Mouse (Mus musculus) liver, postnatal 0 days (tissue): ENCODE measurements around the gene Klc3. TPM values are rescaled to one million over a fixed set of nuclear protein-coding genes. Genes with fewer than 3 reads are reported as not detected.

Source experiments
- ATAC-seq: fragments of 200-750 bp; cut with Nextera tagmentation; 2 replicates; pipeline ENCODE4 v1.8.0; 2017; ENCODE audit warnings: mild to moderate bottlenecking, moderate library complexity
- DNase-seq: peaks from one replicate; pipeline ENCODE4 v3.0.0-alpha.2; 2016
- H3K27ac ChIP-seq: fragments of 300-500 bp; sonication (generic); 2 replicates; pipeline ENCODE4 v1.5.1; 2014; ENCODE audit warnings: antibody characterized with exemption, moderate library complexity, mild to moderate bottlenecking, low read depth
- H3K27me3 ChIP-seq: fragments of 300-500 bp; sonication (generic); 2 replicates; pipeline ENCODE4 v1.6.1; 2014; ENCODE audit warnings: low read length, control low read depth, mixed read lengths; ENCODE audit not compliant: insufficient read depth
- H3K36me3 ChIP-seq: fragments of 300-500 bp; sonication (generic); replicated peaks from 2 replicates; pipeline ENCODE4 v1.6.1; 2014; ENCODE audit warnings: mild to moderate bottlenecking, control low read depth, low read length, moderate library complexity, mixed read lengths; ENCODE audit not compliant: insufficient read depth
- H3K4me1 ChIP-seq: fragments of 300-500 bp; sonication (generic); 2 replicates; pipeline ENCODE4 v1.6.1; 2014; ENCODE audit warnings: antibody characterized with exemption, mild to moderate bottlenecking, control low read depth; ENCODE audit not compliant: insufficient read depth
- H3K4me2 ChIP-seq: fragments of 300-500 bp; sonication (generic); 2 replicates; pipeline ENCODE4 v1.6.1; 2014; ENCODE audit warnings: low read depth, mild to moderate bottlenecking, low read length, moderate library complexity, mixed read lengths
- H3K4me3 ChIP-seq: fragments of 300-500 bp; sonication (generic); 2 replicates; pipeline ENCODE4 v1.5.1; 2014; ENCODE audit warnings: low read depth, low read length
- H3K9ac ChIP-seq: fragments of 300-500 bp; sonication (generic); replicated peaks from 2 replicates; pipeline ENCODE4 v1.6.1; 2014; ENCODE audit warnings: mild to moderate bottlenecking, moderate library complexity
- H3K9me3 ChIP-seq: fragments of 300-500 bp; sonication (generic); 2 replicates; pipeline ENCODE4 v1.6.1; 2016; ENCODE audit warnings: mild to moderate bottlenecking, control low read depth, low read length, mixed read lengths
- CTCF ChIP-seq: sonication (generic); IDR thresholded peaks from 2 replicates; pipeline ENCODE4 v1.5.1; 2016; ENCODE audit warnings: antibody characterized with exemption, low read depth
- EP300 ChIP-seq: IDR thresholded peaks from 2 replicates; pipeline ENCODE4 v1.6.1; 2016; ENCODE audit warnings: antibody characterized with exemption, low read depth, mild to moderate bottlenecking
- WGBS: fragments of 180-500 bp; shearing (Covaris S2); extraction: QIAGEN DNeasy Blood & Tissue Kit; methylation state at CpG from one replicate; pipeline ENCODE4 v1.1.7; 2014; ENCODE audit not compliant: insufficient replicate concordance; 5-methylcytosine and 5-hydroxymethylcytosine counted together
- polyA plus RNA-seq: library from polyadenylated mRNA; unstranded; fragments of >200 nt; fragmentation: Nextera tagmentation; extraction: Ambion mirVana; gene quantifications from 2 replicates; pipeline ENCODE4 v1.2.1, GENCODE M21; 2015

Klc3 gene
- polyA plus RNA-seq, 1 experiment from 2014 or later = 0.32 TPM

- ATAC-seq = no peak
- Histone ChIP-seq H3K4me3 (no peak overlapping the region), H3K9me3 (no peaks in the 10 kb centered on the region), H3K9ac (no peak overlapping the region), H3K27ac (no peak overlapping the region), H3K27me3 (no peaks in the 10 kb centered on the region), H3K4me2 (no peak overlapping the region), H3K36me3 (peaks cover 27% of the 10 kb centered on the region), H3K4me1 (peaks cover 10% of the 10 kb centered on the region)
- DNase-seq = no peak
- TF ChIP-seq EP300 (no peak), CTCF (no peak)
- WGBS = 85% methylated on average over 9 of the region's 9 CpGs
Observed at GRCm38 (mm10) chr7:19383708-19384107, 20.2 kb downstream of the Klc3 start.

GRCm38 (mm10) chr7:19382166-19382541, 21.8 kb downstream of the Klc3 start:
- Histone ChIP-seq H3K27me3 (no peaks in the 10 kb centered on the region), H3K4me3 (peak overlapping the region; percentile 83), H3K9me3 (no peaks in the 10 kb centered on the region), H3K27ac (no peak overlapping the region; the same call in 1 of the 2 replicates), H3K9ac (peak overlapping the region; percentile 76), H3K4me1 (peaks cover 10% of the 10 kb centered on the region), H3K4me2 (peak overlapping the region; percentile 86), H3K36me3 (peaks cover 19% of the 10 kb centered on the region)
- WGBS = under 1% methylated on average over 32 of the region's 37 CpGs
- peak; percentile 75 for ATAC-seq
- no peak for DNase-seq
- 0 out of 2 replicates have a peak, but pooled peaks have one; percentile 8 for TF ChIP-seq CTCF
- no peak for TF ChIP-seq EP300

GRCm38 (mm10) chr7:19381377-19382165, 22.3 kb downstream of the Klc3 start, which contains the start of gene Ercc2:
Gene Ercc2, plus strand, starts transcription at chr7:19382010.
- Histone ChIP-seq H3K4me1 (peaks cover 10% of the 10 kb centered on the region), H3K27ac (no peak within 1 kb of the TSS; the same call in 1 of the 2 replicates), H3K27me3 (no peaks in the 10 kb centered on the region), H3K4me3 (peak within 1 kb of the TSS; percentile 83), H3K36me3 (peaks cover 13% of the 10 kb centered on the region), H3K4me2 (peak within 1 kb of the TSS; percentile 86), H3K9me3 (no peaks in the 10 kb centered on the region), H3K9ac (peak within 1 kb of the TSS; percentile 76)
- DNase-seq = peak; percentile 99
- peak; percentile 99 for ATAC-seq
- 5% methylated on average over 48 of the region's 48 CpGs for WGBS
- TF ChIP-seq EP300 = no peak
- TF ChIP-seq CTCF = 0 out of 2 replicates have a peak, but pooled peaks have one; percentile 0

- ATAC-seq (no peak), DNase-seq (no peak)
- no peak overlapping the region for H3K4me2 ChIP-seq
- no peaks in the 10 kb centered on the region for H3K9me3 ChIP-seq
- no peaks in the 10 kb centered on the region for H3K27me3 ChIP-seq
- no peak overlapping the region for H3K27ac ChIP-seq
- no peak overlapping the region for H3K4me3 ChIP-seq
- 74% methylated on average over 8 of the region's 8 CpGs for WGBS
- H3K36me3 ChIP-seq = no peaks in the 10 kb centered on the region
- TF ChIP-seq CTCF = no peak
- TF ChIP-seq EP300 = no peak
- H3K9ac ChIP-seq = no peak overlapping the region
- H3K4me1 ChIP-seq = peaks cover 7% of the 10 kb centered on the region
Observed at GRCm38 (mm10) chr7:19378049-19378448, 25.9 kb downstream of the Klc3 start.

GRCm38 (mm10) chr7:19376019-19376418, 27.9 kb downstream of the Klc3 start:
- DNase-seq = no peak
- 51% methylated on average over 4 of the region's 4 CpGs for WGBS

GRCm38 (mm10) chr7:19375368-19375767, 28.5 kb downstream of the Klc3 start:
- no peak overlapping the region for H3K4me2 ChIP-seq
- no peaks in the 10 kb centered on the region for H3K4me1 ChIP-seq
- H3K4me3 ChIP-seq = no peak overlapping the region
- no peaks in the 10 kb centered on the region for H3K36me3 ChIP-seq
- no peak overlapping the region for H3K9ac ChIP-seq
- TF ChIP-seq EP300 = no peak
- TF ChIP-seq CTCF = no peak
- WGBS = 81% methylated on average over 18 of the region's 18 CpGs
- DNase-seq = peak; percentile 13
- no peaks in the 10 kb centered on the region for H3K9me3 ChIP-seq
- H3K27ac ChIP-seq = no peak overlapping the region
- H3K27me3 ChIP-seq = no peaks in the 10 kb centered on the region
- ATAC-seq = no peak

More at GRCm38 (mm10) chr7:19376019-19376418, 27.9 kb downstream of the Klc3 start:
- no peaks in the 10 kb centered on the region for H3K36me3 ChIP-seq
- no peak overlapping the region for H3K4me2 ChIP-seq
- no peak for TF ChIP-seq EP300
- H3K9ac ChIP-seq = no peak overlapping the region
- no peaks in the 10 kb centered on the region for H3K4me1 ChIP-seq
- H3K27ac ChIP-seq = no peak overlapping the region
- no peak overlapping the region for H3K4me3 ChIP-seq
- peak; percentile 72 for ATAC-seq
- no peaks in the 10 kb centered on the region for H3K9me3 ChIP-seq
- H3K27me3 ChIP-seq = no peaks in the 10 kb centered on the region
